Mouse (Mus musculus) megakaryocyte, embryonic 14.5 days (primary cell): ENCODE results near the gene Gja4.

ENCODE experiments used
- FLI1 ChIP-seq: IDR thresholded peaks from 2 replicates; pipeline ENCODE4 v1.6.1; 2012; ENCODE audit warnings: low read length, inconsistent platforms, mixed read lengths
- GATA1 ChIP-seq: IDR thresholded peaks from 3 replicates; pipeline ENCODE4 v1.6.1; 2012; ENCODE audit warnings: mixed read lengths, low read length, inconsistent platforms, borderline replicate concordance

DNA sequence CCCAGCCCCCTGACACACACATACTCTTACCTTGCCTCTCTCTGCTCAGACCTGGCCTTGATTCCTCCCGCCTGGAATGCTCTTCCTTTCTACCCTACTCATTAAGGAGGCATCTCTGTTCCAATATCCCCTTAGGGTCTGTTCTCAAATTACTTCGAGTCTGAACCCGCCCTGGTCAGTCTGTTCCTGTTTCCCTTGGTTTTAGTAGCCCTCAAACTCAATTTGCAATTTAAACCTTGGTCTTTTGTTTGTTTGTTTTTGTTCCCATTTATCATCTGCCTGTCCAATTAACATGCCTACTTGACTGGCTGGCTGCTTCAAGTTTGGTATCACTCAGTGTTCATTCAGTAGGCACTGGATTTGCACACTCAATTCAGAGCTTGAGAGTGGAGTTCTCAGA is 15.2 kb upstream of the Gja4 start:
- no peak for TF ChIP-seq GATA1
- TF ChIP-seq FLI1, result no peak
